ENCODE assay signal across 9 mouse cellular contexts in genomic region chr9:119460410-119460809, GRCm38 (mm10). TPM values are rescaled to one million over a fixed set of nuclear protein-coding genes. Genes with fewer than 3 reads are reported as not detected.
DNase-seq lines count a peak whose midpoint lies in the region; ATAC-seq and TF ChIP-seq lines count a peak whose summit lies in the region.
"Had no signal": no experiment of that assay in that cellular context is flagged by ENCODE, and none has a peak within 500 bp of the region (broad histone marks: within the 10 kb centered on the region; RNA-seq: fewer than 3 reads in every experiment).

No protein-coding gene starts in this region.

- peaks cover 96% of the 10 kb centered on the region for H3K36me3 ChIP-seq in G1E (replicated peaks)
- H3K36me3 ChIP-seq in forebrain, postnatal 0 days (ENCODE audit: insufficient read depth) = peaks cover 52% of the 10 kb centered on the region
- peaks cover 31% of the 10 kb centered on the region for H3K36me3 ChIP-seq in intestine, embryonic 15.5 days
- peaks cover 51% of the 10 kb centered on the region for H3K36me3 ChIP-seq in neural tube, embryonic 12.5 days

- no peaks in the 10 kb centered on the region for H3K9me3 ChIP-seq in G1E (replicated peaks)
- no peaks in the 10 kb centered on the region for H3K9me3 ChIP-seq in forebrain, postnatal 0 days (ENCODE audit: low read length)
- no peaks in the 10 kb centered on the region for H3K9me3 ChIP-seq in intestine, embryonic 15.5 days
- no peaks in the 10 kb centered on the region for H3K9me3 ChIP-seq in neural tube, embryonic 12.5 days
- H3K9me3 ChIP-seq: hindbrain, embryonic 15.5 days had no signal

- H3K4me1 ChIP-seq in G1E (ENCODE audit: insufficient read depth, low read depth, low read length) = 0 out of 2 replicates have a peak, but pooled peaks cover 3% of the 10 kb centered on the region
- no peaks in the 10 kb centered on the region for H3K4me1 ChIP-seq in forebrain, postnatal 0 days (ENCODE audit: insufficient read depth)
- no peaks in the 10 kb centered on the region for H3K4me1 ChIP-seq in intestine, embryonic 15.5 days (replicated peaks)
- no peaks in the 10 kb centered on the region for H3K4me1 ChIP-seq in neural tube, embryonic 12.5 days
- H3K4me1 ChIP-seq: hindbrain, embryonic 15.5 days had no signal

- DNase-seq in A20 (ENCODE audit: low read depth, low spot score) (peak; percentile 57), G1E (ENCODE audit: low spot score) (peak; percentile 45), liver (peak; percentile 61)
- DNase-seq in cerebellum, adult 18-20 months = peak; percentile 66 to 72
- DNase-seq in forebrain, postnatal 0 days = peak; percentile 88
- DNase-seq in thymus, postnatal 36 days = peak; percentile 70 to 71

- no peak overlapping the region for H3K4me2 ChIP-seq in forebrain, postnatal 0 days (ENCODE audit: low read depth)
- no peak overlapping the region for H3K4me2 ChIP-seq in intestine, embryonic 15.5 days (replicated peaks)
- no peak overlapping the region for H3K4me2 ChIP-seq in neural tube, embryonic 12.5 days (replicated peaks)
- H3K4me2 ChIP-seq: hindbrain, embryonic 15.5 days had no signal

- no peak overlapping the region for H3K4me3 ChIP-seq in G1E (ENCODE audit: low read depth, low read length)
- no peak overlapping the region for H3K4me3 ChIP-seq in forebrain, postnatal 0 days (ENCODE audit: low read depth, low read length)
- H3K4me3 ChIP-seq in intestine, embryonic 15.5 days (replicated peaks) = no peak overlapping the region
- H3K4me3 ChIP-seq in neural tube, embryonic 12.5 days = no peak overlapping the region
- H3K4me3 ChIP-seq: hindbrain, embryonic 15.5 days had no signal

- TF ChIP-seq CTCF in G1E (IDR thresholded peaks at IDR 0.05; ENCODE audit: low read depth, low read length) = peak; percentile 99
- TF ChIP-seq CTCF in forebrain, postnatal 0 days (IDR thresholded peaks at IDR 0.05; ENCODE audit: low read depth) = peak; percentile 98

- H3K27me3 ChIP-seq in G1E (ENCODE audit: insufficient read depth, low read length) = no peaks in the 10 kb centered on the region
- no peaks in the 10 kb centered on the region for H3K27me3 ChIP-seq in forebrain, postnatal 0 days (ENCODE audit: insufficient read depth, low read length)
- no peaks in the 10 kb centered on the region for H3K27me3 ChIP-seq in intestine, embryonic 15.5 days (replicated peaks)
- H3K27me3 ChIP-seq in neural tube, embryonic 12.5 days (replicated peaks) = no peaks in the 10 kb centered on the region
- H3K27me3 ChIP-seq: hindbrain, embryonic 15.5 days had no signal

- ATAC-seq in G1E (ENCODE audit: extremely low read depth, insufficient number of reproducible peaks, low FRiP score, poor library complexity, severe bottlenecking) = peak; percentile 82
- peak; percentile 65; the same call in 1 of the 2 replicates for ATAC-seq in forebrain, postnatal 0 days
- peak; percentile 43; the same call in 1 of the 2 replicates for ATAC-seq in intestine, embryonic 15.5 days
- peak; percentile 61; the same call in 1 of the 2 replicates for ATAC-seq in neural tube, embryonic 12.5 days (ENCODE audit: low FRiP score, low read depth)

- H3K9ac ChIP-seq in forebrain, postnatal 0 days = no peak overlapping the region
- H3K9ac ChIP-seq in intestine, embryonic 15.5 days = no peak overlapping the region
- H3K9ac ChIP-seq in neural tube, embryonic 12.5 days = no peak overlapping the region
- H3K9ac ChIP-seq: hindbrain, embryonic 15.5 days had no signal

- no peak overlapping the region for H3K27ac ChIP-seq in forebrain, postnatal 0 days (ENCODE audit: low read depth, low read length)
- H3K27ac ChIP-seq in intestine, embryonic 15.5 days = no peak overlapping the region
- H3K27ac ChIP-seq in neural tube, embryonic 12.5 days = no peak overlapping the region
- H3K27ac ChIP-seq: hindbrain, embryonic 15.5 days had no signal

- 42% methylated on average over 8 of the region's 8 CpGs for WGBS in forebrain, postnatal 0 days
- 44% methylated on average over 8 of the region's 8 CpGs for WGBS in intestine, embryonic 15.5 days
- 52% methylated on average over 8 of the region's 8 CpGs for whole genome bisulfite sequencing in neural tube, embryonic 12.5 days

RNA-seq across cellular contexts. Expression of gene Exog, which starts 15.7 kb away (rescaled TPM):
- total RNA-seq in G1E (2014; fragmentation: Nextera tagmentation) = 13.0 and 15.0 TPM in 2 replicates
- 4.9 and 5.9 TPM in 2 replicates for total RNA-seq in G1E (2017)
- polyA plus RNA-seq in G1E (2012) = 1.7 and 2.8 TPM in 2 replicates
- total RNA-seq in forebrain, postnatal 0 days (2014; rRNA removed) = 26.6 and 26.9 TPM in 2 replicates
- 28.6 and 39.7 TPM in 2 replicates for polyA plus RNA-seq in forebrain, postnatal 0 days (2015; fragmentation: Nextera tagmentation; extraction: Ambion mirVana)
- polyA plus RNA-seq in intestine, embryonic 15.5 days (2015; fragmentation: Nextera tagmentation; extraction: Ambion mirVana) = 19.6 and 19.9 TPM in 2 replicates
- 43.5 and 44.4 TPM in 2 replicates for polyA plus RNA-seq in neural tube, embryonic 12.5 days (2016; fragmentation: Nextera tagmentation; extraction: Ambion mirVana)

RNA-seq across cellular contexts. Expression of gene Acvr2b, which starts 58.5 kb away (rescaled TPM):
- total RNA-seq in G1E (2014; fragmentation: Nextera tagmentation) = 3.3 and 3.5 TPM in 2 replicates
- total RNA-seq in G1E (2017) = 2.7 and 3.2 TPM in 2 replicates
- 5.0 and 5.1 TPM in 2 replicates for polyA plus RNA-seq in G1E (2012)
- 13.4 and 26.7 TPM in 2 replicates for total RNA-seq in forebrain, postnatal 0 days (2014; rRNA removed)
- polyA plus RNA-seq in forebrain, postnatal 0 days (2015; fragmentation: Nextera tagmentation; extraction: Ambion mirVana) = 9.7 and 23.2 TPM in 2 replicates
- polyA plus RNA-seq in intestine, embryonic 15.5 days (2015; fragmentation: Nextera tagmentation; extraction: Ambion mirVana) = 20.9 and 22.7 TPM in 2 replicates
- 100 and 107 TPM in 2 replicates for polyA plus RNA-seq in neural tube, embryonic 12.5 days (2016; fragmentation: Nextera tagmentation; extraction: Ambion mirVana)
